Mouse (Mus musculus): ENCODE data around the gene Kidins220. TPM values are rescaled to one million over a fixed set of nuclear protein-coding genes. Genes with fewer than 3 reads are reported as not detected.

Kidins220 gene
- polyA plus RNA-seq, 1 experiment from 2014 or later, result 14.3 TPM

- no peak for DNase-seq (ENCODE audit: low spot score)
- Histone ChIP-seq H3K4me3 (no peak overlapping the region), H3K27me3 (ENCODE audit: low read depth, poor library complexity, severe bottlenecking) (no peaks in the 10 kb centered on the region), H3K36me3 (peaks cover 84% of the 10 kb centered on the region), H3K27ac (no peak overlapping the region), H3K4me1 (no peaks in the 10 kb centered on the region), H3K9me3 (replicated peaks) (no peaks in the 10 kb centered on the region)
- WGBS, result 92% methylated on average over 4 of the region's 4 CpGs
Observed at GRCm38 (mm10) chr12:24943427-24943826, 31.3 kb upstream of the Kidins220 start.

- Histone ChIP-seq H3K27ac (no peak overlapping the region), H3K36me3 (peaks cover 77% of the 10 kb centered on the region), H3K4me1 (no peaks in the 10 kb centered on the region), H3K27me3 (ENCODE audit: low read depth, poor library complexity, severe bottlenecking) (no peaks in the 10 kb centered on the region), H3K4me3 (no peak overlapping the region), H3K9me3 (replicated peaks) (no peaks in the 10 kb centered on the region)
- DNase-seq (ENCODE audit: low spot score), result no peak
- WGBS, result 88% methylated on average over 7 of the region's 7 CpGs
Observed at GRCm38 (mm10) chr12:24944597-24944996, 30.1 kb upstream of the Kidins220 start.

- 95% methylated on average over 14 of the region's 14 CpGs for WGBS
- Histone ChIP-seq H3K4me1 (no peaks in the 10 kb centered on the region), H3K4me3 (no peak overlapping the region), H3K36me3 (peaks cover 78% of the 10 kb centered on the region), H3K27me3 (ENCODE audit: low read depth, poor library complexity, severe bottlenecking) (no peaks in the 10 kb centered on the region), H3K27ac (no peak overlapping the region), H3K9me3 (replicated peaks) (no peaks in the 10 kb centered on the region)
- DNase-seq (ENCODE audit: low spot score), result no peak
Observed at GRCm38 (mm10) chr12:24947065-24947464, 27.7 kb upstream of the Kidins220 start.

- Histone ChIP-seq H3K4me1 (no peaks in the 10 kb centered on the region), H3K4me3 (no peak overlapping the region), H3K27ac (no peak overlapping the region), H3K27me3 (ENCODE audit: low read depth, poor library complexity, severe bottlenecking) (no peaks in the 10 kb centered on the region), H3K9me3 (replicated peaks) (no peaks in the 10 kb centered on the region), H3K36me3 (peaks cover 77% of the 10 kb centered on the region)
- 62% methylated on average over 3 of the region's 3 CpGs for WGBS
- peak; percentile 49 for DNase-seq (ENCODE audit: low spot score)
Observed at GRCm38 (mm10) chr12:24948344-24948743, 26.4 kb upstream of the Kidins220 start.

GRCm38 (mm10) chr12:24950376-24951046 is 24.2 kb upstream of the Kidins220 start:
- no peak for DNase-seq (ENCODE audit: low spot score)
- WGBS, result 87% methylated on average over 7 of the region's 7 CpGs

GRCm38 (mm10) chr12:24952147-24952546 is 22.6 kb upstream of the Kidins220 start:
- no peaks in the 10 kb centered on the region for H3K4me1 ChIP-seq
- no peaks in the 10 kb centered on the region for H3K27me3 ChIP-seq (ENCODE audit: low read depth, poor library complexity, severe bottlenecking)
- 61% methylated on average over 6 of the region's 6 CpGs for WGBS
- no peak overlapping the region for H3K27ac ChIP-seq
- no peak overlapping the region for H3K4me3 ChIP-seq
- no peaks in the 10 kb centered on the region for H3K9me3 ChIP-seq (replicated peaks)
- DNase-seq (ENCODE audit: low spot score), result peak; percentile 82
- H3K36me3 ChIP-seq, result peaks cover 68% of the 10 kb centered on the region

More at GRCm38 (mm10) chr12:24950376-24951046, 24.2 kb upstream of the Kidins220 start:
- Histone ChIP-seq H3K9me3 (replicated peaks) (no peaks in the 10 kb centered on the region), H3K27me3 (ENCODE audit: low read depth, poor library complexity, severe bottlenecking) (no peaks in the 10 kb centered on the region), H3K36me3 (peaks cover 78% of the 10 kb centered on the region), H3K4me3 (no peak overlapping the region), H3K27ac (no peak overlapping the region), H3K4me1 (no peaks in the 10 kb centered on the region)

- Histone ChIP-seq H3K4me1 (no peaks in the 10 kb centered on the region), H3K4me3 (no peak overlapping the region), H3K27me3 (ENCODE audit: low read depth, poor library complexity, severe bottlenecking) (no peaks in the 10 kb centered on the region), H3K27ac (no peak overlapping the region), H3K36me3 (peaks cover 78% of the 10 kb centered on the region), H3K9me3 (replicated peaks) (no peaks in the 10 kb centered on the region)
- WGBS, result 86% methylated on average over 9 of the region's 9 CpGs
- DNase-seq (ENCODE audit: low spot score), result no peak
Observed at GRCm38 (mm10) chr12:24955137-24955536, 19.6 kb upstream of the Kidins220 start.

- no peak for DNase-seq (ENCODE audit: low spot score)
- 93% methylated on average over 3 of the region's 3 CpGs for WGBS
- H3K9me3 ChIP-seq (replicated peaks), result no peaks in the 10 kb centered on the region
- H3K4me1 ChIP-seq, result no peaks in the 10 kb centered on the region
- H3K27me3 ChIP-seq (ENCODE audit: low read depth, poor library complexity, severe bottlenecking), result no peaks in the 10 kb centered on the region
- H3K27ac ChIP-seq, result no peak overlapping the region
- H3K4me3 ChIP-seq, result no peak overlapping the region
- H3K36me3 ChIP-seq, result peaks cover 56% of the 10 kb centered on the region
Observed at GRCm38 (mm10) chr12:24958526-24958925, 16.2 kb upstream of the Kidins220 start.

- Histone ChIP-seq H3K4me1 (no peaks in the 10 kb centered on the region), H3K9me3 (replicated peaks) (no peaks in the 10 kb centered on the region), H3K27ac (no peak overlapping the region), H3K4me3 (no peak overlapping the region), H3K36me3 (peaks cover 36% of the 10 kb centered on the region), H3K27me3 (ENCODE audit: low read depth, poor library complexity, severe bottlenecking) (no peaks in the 10 kb centered on the region)
- no peak for DNase-seq (ENCODE audit: low spot score)
- WGBS, result 92% methylated on average over 7 of the region's 7 CpGs
Observed at GRCm38 (mm10) chr12:24961821-24962220, 12.9 kb upstream of the Kidins220 start.

- Histone ChIP-seq H3K36me3 (peaks cover 30% of the 10 kb centered on the region), H3K4me3 (no peak overlapping the region), H3K9me3 (replicated peaks) (no peaks in the 10 kb centered on the region), H3K27ac (no peak overlapping the region), H3K27me3 (ENCODE audit: low read depth, poor library complexity, severe bottlenecking) (no peaks in the 10 kb centered on the region), H3K4me1 (no peaks in the 10 kb centered on the region)
- 83% methylated on average over 11 of the region's 11 CpGs for WGBS
- DNase-seq (ENCODE audit: low spot score), result no peak
Observed at GRCm38 (mm10) chr12:24962362-24962967, 12.3 kb upstream of the Kidins220 start.

- Histone ChIP-seq H3K27me3 (ENCODE audit: low read depth, poor library complexity, severe bottlenecking) (no peaks in the 10 kb centered on the region), H3K36me3 (peaks cover 21% of the 10 kb centered on the region), H3K9me3 (replicated peaks) (no peaks in the 10 kb centered on the region), H3K4me3 (no peak overlapping the region), H3K4me1 (no peaks in the 10 kb centered on the region), H3K27ac (no peak overlapping the region)
- 76% methylated on average over 13 of the region's 13 CpGs for WGBS
- DNase-seq (ENCODE audit: low spot score), result no peak
Observed at GRCm38 (mm10) chr12:24963393-24964022, 11.2 kb upstream of the Kidins220 start.

- Histone ChIP-seq H3K27ac (no peak overlapping the region), H3K4me3 (no peak overlapping the region), H3K4me1 (no peaks in the 10 kb centered on the region), H3K27me3 (ENCODE audit: low read depth, poor library complexity, severe bottlenecking) (no peaks in the 10 kb centered on the region), H3K36me3 (peaks cover 8% of the 10 kb centered on the region), H3K9me3 (replicated peaks) (no peaks in the 10 kb centered on the region)
- 82% methylated on average over 6 of the region's 6 CpGs for WGBS
- DNase-seq (ENCODE audit: low spot score), result no peak
Observed at GRCm38 (mm10) chr12:24965406-24965805, 9.3 kb upstream of the Kidins220 start.

GRCm38 (mm10) chr12:24966046-24966445 is 8.7 kb upstream of the Kidins220 start:
- Histone ChIP-seq H3K36me3 (peaks cover 2% of the 10 kb centered on the region; the same call in 1 of the 2 replicates), H3K27me3 (ENCODE audit: low read depth, poor library complexity, severe bottlenecking) (no peaks in the 10 kb centered on the region), H3K4me3 (no peak overlapping the region), H3K27ac (no peak overlapping the region), H3K4me1 (no peaks in the 10 kb centered on the region), H3K9me3 (replicated peaks) (no peaks in the 10 kb centered on the region)
- 97% methylated on average over 2 of the region's 2 CpGs for WGBS
- no peak for DNase-seq (ENCODE audit: low spot score)

All from limb, embryonic 10.5 days (tissue).